Mouse (Mus musculus): ENCODE results near the gene Prkrip1.
"Not testable (repeated sequence)": the region's sequence is repeated elsewhere in the genome, so short reads cannot be mapped to it uniquely, and the experiment has no call there.

The Prkrip1 gene

GRCm38 (mm10) chr5:136211341-136212102, 12.8 kb upstream of the Prkrip1 start:
- not testable (repeated sequence) for DNase-seq (ENCODE audit: inconsistent ontology term)

- DNase-seq (ENCODE audit: inconsistent ontology term) = no peak
Measured at GRCm38 (mm10) chr5:136210549-136210948, 11.8 kb upstream of the Prkrip1 start.

GRCm38 (mm10) chr5:136201832-136202231, 3.1 kb upstream of the Prkrip1 start:
- DNase-seq (ENCODE audit: inconsistent ontology term) = peak; percentile 69

GRCm38 (mm10) chr5:136199526-136199925, 763 bp upstream of the Prkrip1 start:
- DNase-seq (ENCODE audit: inconsistent ontology term) = peak; percentile 30

- no peak for DNase-seq (ENCODE audit: inconsistent ontology term)
Measured at GRCm38 (mm10) chr5:136191870-136192269, 6.9 kb downstream of the Prkrip1 start.

DNA sequence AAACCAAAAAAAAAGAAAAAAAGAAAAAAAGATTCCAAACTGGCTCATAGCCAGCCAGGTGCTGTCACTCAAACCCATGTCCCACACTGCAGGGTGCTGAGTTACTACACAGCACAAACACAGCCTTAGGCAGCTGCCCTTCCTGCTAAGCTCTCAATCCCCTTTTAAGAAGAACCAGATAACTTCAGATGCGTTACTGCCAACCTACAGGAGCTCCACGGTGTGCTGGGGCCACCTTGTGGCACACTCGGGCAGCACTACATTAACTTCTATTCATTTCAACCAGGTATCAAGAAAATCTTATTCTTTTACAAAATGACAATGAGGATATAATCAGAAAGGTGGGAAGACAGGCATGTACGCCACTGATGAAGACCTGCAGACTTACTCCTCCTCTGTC, 12.0 kb downstream of the Prkrip1 start:
- DNase-seq (ENCODE audit: inconsistent ontology term) = peak; percentile 40

GRCm38 (mm10) chr5:136183766-136184165, 15.0 kb downstream of the Prkrip1 start:
- no peak for DNase-seq (ENCODE audit: inconsistent ontology term)

DNA sequence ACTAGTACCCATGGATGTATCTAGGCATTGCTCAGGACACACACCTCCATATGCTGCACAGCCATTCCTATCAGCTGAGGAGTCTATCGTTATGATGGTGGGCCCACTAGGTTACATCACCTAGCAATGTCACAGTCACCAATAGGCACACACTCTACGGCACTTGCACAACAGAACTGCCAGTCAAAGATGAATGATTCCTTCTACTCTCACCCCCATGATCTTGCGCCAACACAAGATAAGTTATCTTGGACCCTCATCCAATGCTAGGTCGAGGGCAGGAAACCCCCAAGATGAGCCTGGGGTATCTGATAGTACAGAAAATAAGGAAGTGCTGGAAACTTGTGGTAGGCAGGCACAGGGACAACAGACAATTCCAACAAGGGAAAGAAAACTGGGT, 15.9 kb downstream of the Prkrip1 start:
- DNase-seq (ENCODE audit: inconsistent ontology term) = no peak

- no peak for DNase-seq (ENCODE audit: inconsistent ontology term)
Measured at GRCm38 (mm10) chr5:136182049-136182448, 16.7 kb downstream of the Prkrip1 start.

GRCm38 (mm10) chr5:136181197-136181596, 17.6 kb downstream of the Prkrip1 start:
- DNase-seq (ENCODE audit: inconsistent ontology term) = no peak

GRCm38 (mm10) chr5:136179594-136179993, 19.2 kb downstream of the Prkrip1 start:
- no peak for DNase-seq (ENCODE audit: inconsistent ontology term)

GRCm38 (mm10) chr5:136173606-136174463, 24.9 kb downstream of the Prkrip1 start:
- DNase-seq (ENCODE audit: inconsistent ontology term) = peak; percentile 20

DNA sequence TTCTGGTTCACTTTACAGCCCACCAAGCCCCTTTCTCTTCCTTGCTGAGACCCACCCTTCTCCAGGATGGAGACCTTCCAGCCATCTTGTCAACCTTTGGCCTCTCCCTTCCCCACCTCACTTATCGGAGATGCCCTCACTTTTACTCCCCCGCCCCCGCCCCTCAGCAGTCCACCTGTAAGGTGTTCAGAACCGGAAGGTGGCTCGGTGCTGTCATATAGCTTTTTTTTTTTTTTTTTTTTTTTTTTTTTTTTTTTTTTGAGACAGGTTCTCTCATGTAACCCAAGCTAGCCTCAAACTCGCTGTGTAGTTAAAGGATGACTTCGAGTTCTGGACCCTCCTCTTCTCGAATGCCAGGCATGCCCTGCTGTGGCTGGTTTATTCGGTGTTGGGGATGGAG, 25.8 kb downstream of the Prkrip1 start:
- no peak for DNase-seq (ENCODE audit: inconsistent ontology term)

DNA sequence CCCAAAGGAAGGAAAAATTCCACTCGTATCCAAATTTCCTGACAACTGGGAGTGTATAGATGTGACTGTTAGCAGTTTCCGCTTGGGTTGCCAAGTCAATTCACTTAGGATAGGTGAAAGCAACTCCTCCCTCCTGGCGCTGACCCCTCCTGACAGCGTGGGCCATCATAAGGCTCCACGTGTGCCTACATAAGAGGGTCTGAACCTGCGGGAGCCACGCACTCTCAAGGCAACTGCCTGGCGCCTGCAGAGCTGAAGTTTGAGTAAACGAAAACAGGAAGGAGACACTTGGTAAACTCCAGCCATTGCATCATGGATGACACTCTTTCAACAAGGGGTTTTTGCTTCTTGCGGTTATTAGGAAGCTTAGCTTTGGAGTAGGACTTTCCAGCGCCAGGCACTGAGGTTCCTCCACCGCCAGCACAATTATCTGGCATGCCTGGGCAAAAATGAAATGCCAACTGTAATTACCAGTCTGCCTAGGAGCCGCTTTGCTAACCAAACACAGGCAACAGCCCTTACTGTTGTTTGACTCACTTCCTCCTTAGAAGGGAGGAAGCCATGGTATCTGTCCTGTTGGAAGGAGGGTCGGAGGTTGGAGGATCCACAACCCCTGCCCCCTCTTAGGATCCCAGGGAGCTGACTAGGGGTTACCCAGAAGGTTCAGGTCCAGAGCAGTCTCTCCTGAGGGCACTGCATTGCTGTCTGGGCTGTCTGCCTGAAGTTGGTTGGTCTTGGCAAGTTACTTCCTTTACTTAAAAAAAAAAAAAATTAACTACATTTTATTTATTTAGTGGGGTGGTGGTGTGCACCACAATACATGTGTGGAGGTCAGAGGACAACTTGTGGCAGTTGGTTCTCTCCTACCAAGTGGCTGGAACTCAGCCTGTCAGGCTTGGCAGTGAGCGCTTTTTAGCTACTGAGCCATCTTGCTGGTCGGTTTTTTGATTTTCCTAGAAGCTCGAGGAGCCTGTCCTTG, 27.1 kb downstream of the Prkrip1 start:
- DNase-seq (ENCODE audit: inconsistent ontology term) = peak; percentile 76

DNA sequence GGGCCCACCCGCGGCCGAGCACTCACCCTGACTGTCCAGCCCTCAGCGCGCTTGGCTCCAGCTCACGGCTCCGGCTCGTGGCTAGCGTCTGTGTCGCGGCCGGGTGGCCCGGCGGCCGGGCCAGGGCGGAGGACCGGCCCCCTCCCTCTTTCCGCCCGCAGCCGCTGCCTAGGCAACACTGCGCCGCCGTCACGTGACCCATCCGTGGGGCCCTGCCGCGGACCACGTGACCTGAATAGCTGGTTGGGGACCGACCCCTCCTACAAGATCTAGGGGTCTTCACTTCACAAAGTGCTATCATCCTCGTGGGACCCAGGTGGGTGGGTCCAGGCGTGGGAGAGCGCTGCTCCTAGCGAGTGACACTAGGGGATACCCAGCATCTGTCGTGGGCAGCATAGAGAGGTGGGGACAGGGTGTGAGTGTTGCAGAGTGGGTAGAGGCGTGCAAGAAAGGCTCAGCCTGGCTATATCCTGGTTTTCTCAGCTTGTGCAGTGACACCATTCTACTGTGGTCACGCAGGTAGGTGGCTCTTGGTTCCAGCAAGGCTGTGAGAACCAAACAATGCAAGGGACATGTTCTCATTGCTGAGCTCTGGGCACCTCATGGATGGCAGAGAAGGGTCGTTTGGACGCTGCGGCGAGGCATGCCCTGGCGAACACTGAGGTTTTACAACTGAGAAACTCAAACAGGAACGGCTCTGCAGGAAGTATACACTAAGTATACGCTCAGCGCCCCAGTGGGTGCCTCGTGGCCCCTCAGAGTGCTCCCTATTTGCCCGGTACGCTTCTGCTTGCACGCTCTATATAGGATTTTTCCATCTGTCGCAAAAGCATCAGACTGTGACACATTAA, 28.0 kb downstream of the Prkrip1 start, which contains the start of gene Orai2:
Orai2 (minus strand) TSS at position 202 of the 851 bp plus-strand sequence.
- peak; percentile 86 for DNase-seq (ENCODE audit: inconsistent ontology term)

DNA sequence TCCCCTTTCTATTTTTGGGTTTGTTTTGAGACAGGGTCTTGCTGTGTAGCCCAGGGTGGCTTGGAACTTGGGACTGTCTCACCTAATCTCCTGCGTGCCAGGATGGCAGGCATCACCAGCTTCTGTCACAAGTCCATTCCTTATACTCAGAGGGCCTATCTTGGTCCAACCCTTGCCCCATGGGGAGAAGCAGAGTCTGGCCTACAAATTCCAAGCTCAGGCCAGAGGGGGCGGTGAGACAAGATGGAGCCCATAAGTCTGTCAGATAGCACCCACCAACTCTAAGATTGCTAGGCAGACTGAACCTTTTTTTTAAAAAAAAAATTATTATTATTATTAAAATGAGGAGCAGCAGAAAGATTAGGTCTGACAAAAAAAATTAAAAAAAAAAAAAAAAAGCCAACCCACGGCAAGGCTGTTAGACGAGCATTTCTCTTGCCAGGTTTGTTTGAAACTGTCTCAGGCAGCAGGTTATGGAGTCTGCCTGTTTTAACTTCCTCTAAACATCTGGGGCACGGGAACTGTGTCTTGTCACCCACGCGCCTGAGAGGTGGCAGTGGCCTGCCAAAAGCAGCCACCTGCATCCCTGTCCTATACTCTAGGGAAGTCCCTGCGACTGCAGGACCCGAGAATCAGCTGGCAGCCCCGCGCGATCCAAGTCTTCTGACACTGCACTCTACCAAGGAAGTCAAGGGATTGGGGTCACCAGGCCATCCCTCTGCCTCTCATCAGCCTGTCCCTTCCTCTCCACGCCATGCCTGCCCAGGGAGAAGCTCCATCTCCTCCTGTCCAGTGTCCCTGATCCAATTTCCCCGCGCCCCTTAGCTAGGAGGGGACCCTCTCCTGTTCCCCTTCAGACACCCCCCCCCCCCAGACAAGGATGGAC, 28.9 kb downstream of the Prkrip1 start:
- peak; percentile 16 for DNase-seq (ENCODE audit: inconsistent ontology term)

- DNase-seq (ENCODE audit: inconsistent ontology term) = no peak
Measured at GRCm38 (mm10) chr5:136168071-136168470, 30.7 kb downstream of the Prkrip1 start.

GRCm38 (mm10) chr5:136167296-136167695, 31.5 kb downstream of the Prkrip1 start:
- no peak for DNase-seq (ENCODE audit: inconsistent ontology term)

- no peak for DNase-seq (ENCODE audit: inconsistent ontology term)
Measured at GRCm38 (mm10) chr5:136165246-136165645, 33.5 kb downstream of the Prkrip1 start.

Data from Muller cell, postnatal 12 days (primary cell).